Mouse (Mus musculus) B cell, adult 2 months (primary cell): ENCODE results near the gene Eid2.
"Not testable (repeated sequence)": the region's sequence is repeated elsewhere in the genome, so short reads cannot be mapped to it uniquely, and the experiment has no call there.

Source experiments
- DNase-seq, 2 experiments: peaks; one replicate each; pipeline ENCODE4 v3.0.0; 2022

Gene Eid2

GRCm38 (mm10) chr7:28267129-28268041, at the start of gene Eid2:
TSS of gene Eid2 (plus strand) at chr7:28267881.
- DNase-seq = peak; percentile 39 to 49

- DNase-seq = not testable (repeated sequence)
Measured at GRCm38 (mm10) chr7:28218951-28219740, 48.5 kb upstream of the Eid2 start.

GRCm38 (mm10) chr7:28226836-28227235, 40.8 kb upstream of the Eid2 start:
- not testable (repeated sequence) for DNase-seq

- DNase-seq = not testable (repeated sequence)
Measured at GRCm38 (mm10) chr7:28227421-28227820, 40.3 kb upstream of the Eid2 start.

GRCm38 (mm10) chr7:28243943-28244342, 23.7 kb upstream of the Eid2 start:
- not testable (repeated sequence) for DNase-seq

- no peak for DNase-seq
Measured at GRCm38 (mm10) chr7:28248957-28249356, 18.7 kb upstream of the Eid2 start.

GRCm38 (mm10) chr7:28251976-28252375, 15.7 kb upstream of the Eid2 start:
- DNase-seq = no peak

GRCm38 (mm10) chr7:28254591-28254990, 13.1 kb upstream of the Eid2 start:
- no peak for DNase-seq

GRCm38 (mm10) chr7:28255476-28255875, 12.2 kb upstream of the Eid2 start:
- DNase-seq = peak; percentile 16 to 28

GRCm38 (mm10) chr7:28262861-28263260, 4.8 kb upstream of the Eid2 start:
- no peak for DNase-seq

GRCm38 (mm10) chr7:28263786-28264185, 3.9 kb upstream of the Eid2 start:
- DNase-seq = peak; percentile 62 to 68

- no peak for DNase-seq
Measured at GRCm38 (mm10) chr7:28265391-28265790, 2.3 kb upstream of the Eid2 start.

- peak; percentile 33 to 39 for DNase-seq
Measured at GRCm38 (mm10) chr7:28268042-28268531, 406 bp downstream of the Eid2 start.

GRCm38 (mm10) chr7:28268576-28268975, 895 bp downstream of the Eid2 start:
- no peak for DNase-seq

GRCm38 (mm10) chr7:28269355-28269754, 1.7 kb downstream of the Eid2 start:
- no peak for DNase-seq

GRCm38 (mm10) chr7:28271761-28272160, 4.1 kb downstream of the Eid2 start:
- DNase-seq = peak; percentile 14 to 26

- DNase-seq = no peak
Measured at GRCm38 (mm10) chr7:28277237-28277614, 9.5 kb downstream of the Eid2 start.

GRCm38 (mm10) chr7:28277615-28278278, 10.1 kb downstream of the Eid2 start, which contains the start of gene Eid2b:
TSS of gene Eid2b (plus strand) at chr7:28277739.
- peak; percentile 97 for DNase-seq

- no peak for DNase-seq
Measured at GRCm38 (mm10) chr7:28278279-28278652, 10.6 kb downstream of the Eid2 start.

- DNase-seq = no peak
Measured at GRCm38 (mm10) chr7:28280630-28281029, 12.9 kb downstream of the Eid2 start.

GRCm38 (mm10) chr7:28290165-28290564, 22.5 kb downstream of the Eid2 start:
- peak in 1 of 2 experiments; percentile 6 for DNase-seq

GRCm38 (mm10) chr7:28290638-28291590, 23.2 kb downstream of the Eid2 start, which contains the start of gene Selenov:
TSS of gene Selenov (minus strand) at chr7:28291186.
- DNase-seq = peak in 1 of 2 experiments; percentile 6
